Mouse (Mus musculus) E14TG2a.4 (cell line): ENCODE results near the gene Utp14a.

Experiments
- H3K27me3 ChIP-seq: 2 replicates; pipeline ENCODE4 v1.6.1; 2014; ENCODE audit warnings: low read length, control low read depth; ENCODE audit not compliant: insufficient read depth
- H3K36me3 ChIP-seq: 2 replicates; pipeline ENCODE4 v1.6.1; 2014; ENCODE audit warnings: low read length, control low read depth; ENCODE audit not compliant: insufficient read depth
- H3K4me1 ChIP-seq: replicated peaks from 2 replicates; pipeline ENCODE4 v1.6.1; 2014; ENCODE audit warnings: low read depth, low read length, control low read depth
- H3K4me3 ChIP-seq: replicated peaks from 2 replicates; pipeline ENCODE4 v1.5.1; 2014; ENCODE audit warnings: mild to moderate bottlenecking, low read length
- H3K9me3 ChIP-seq: 2 replicates; pipeline ENCODE4 v1.6.1; 2014; ENCODE audit warnings: low read length, control low read depth
- CTCF ChIP-seq: conservative IDR thresholded peaks from 2 replicates; pipeline ENCODE4 v1.5.1; 2014; ENCODE audit warnings: low read length
- NANOG ChIP-seq: IDR thresholded peaks from 2 replicates; pipeline ENCODE4 v1.6.1; 2014; ENCODE audit warnings: borderline replicate concordance, low read length, mixed read lengths
- POU5F1 ChIP-seq: IDR thresholded peaks from 2 replicates; pipeline ENCODE4 v1.6.1; 2014; ENCODE audit warnings: low read length, borderline replicate concordance

The Utp14a gene

DNA sequence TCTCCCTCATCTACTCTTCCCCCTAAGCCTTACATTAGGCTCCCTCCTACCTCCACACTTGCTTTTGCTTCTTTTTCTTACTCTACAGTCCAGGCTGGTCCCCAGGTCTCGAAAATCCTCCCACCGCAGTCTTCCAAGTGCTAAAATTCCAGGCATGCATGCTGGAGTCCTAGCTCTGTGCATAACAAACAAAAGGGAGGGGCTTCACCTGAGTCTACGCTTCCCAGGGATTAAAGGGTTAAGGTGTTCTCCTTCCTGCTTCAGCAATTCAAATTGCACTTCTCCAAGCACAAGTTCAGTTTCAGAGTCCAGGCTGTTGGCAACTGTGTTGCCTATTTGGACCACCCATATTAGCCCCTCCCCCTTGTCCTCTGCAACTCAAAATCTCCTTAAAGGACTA is 34.8 kb downstream of the Utp14a start:
- Histone ChIP-seq H3K36me3 (no peaks in the 10 kb centered on the region), H3K9me3 (no peaks in the 10 kb centered on the region), H3K4me1 (peaks cover 38% of the 10 kb centered on the region), H3K4me3 (no peak overlapping the region), H3K27me3 (peaks cover 15% of the 10 kb centered on the region; the same call in 1 of the 2 replicates)
- no peak for TF ChIP-seq CTCF
- TF ChIP-seq POU5F1, result peak; percentile 82; the same call in 1 of the 2 replicates
- no peak for TF ChIP-seq NANOG

DNA sequence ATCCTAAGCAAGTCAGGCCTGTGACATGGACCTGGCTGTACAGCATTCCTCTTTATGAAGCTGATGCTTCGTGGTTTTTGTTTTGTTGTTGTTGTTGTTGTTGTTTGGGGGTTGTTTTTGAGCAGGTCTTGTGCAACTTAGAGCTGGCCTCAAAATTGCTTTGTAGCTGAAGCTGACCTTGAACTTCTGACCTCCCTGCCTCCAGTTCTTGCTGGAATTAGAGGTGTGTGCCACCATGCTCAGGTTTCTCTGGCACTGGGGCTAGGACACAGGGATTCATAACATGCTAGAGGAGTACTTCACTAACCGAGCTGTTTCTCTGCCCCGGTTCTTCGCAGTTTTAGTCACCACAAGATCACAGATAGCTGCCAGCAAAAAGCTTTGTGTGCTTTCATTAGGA is 48.7 kb downstream of the Utp14a start:
- Histone ChIP-seq H3K36me3 (no peaks in the 10 kb centered on the region), H3K4me1 (peaks cover 27% of the 10 kb centered on the region), H3K4me3 (no peak overlapping the region; the same call in 1 of the 2 replicates), H3K9me3 (peaks cover 4% of the 10 kb centered on the region; the same call in 1 of the 2 replicates), H3K27me3 (no peaks in the 10 kb centered on the region; the same call in 1 of the 2 replicates)
- TF ChIP-seq CTCF (no peak), NANOG (no peak), POU5F1 (no peak)

- TF ChIP-seq NANOG (no peak), CTCF (no peak)
- H3K9me3 ChIP-seq, result peaks cover 4% of the 10 kb centered on the region; the same call in 1 of the 2 replicates
- H3K36me3 ChIP-seq, result no peaks in the 10 kb centered on the region
- H3K27me3 ChIP-seq, result peaks cover 4% of the 10 kb centered on the region; the same call in 1 of the 2 replicates
- peaks cover 52% of the 10 kb centered on the region for H3K4me1 ChIP-seq
- H3K4me3 ChIP-seq, result peak overlapping the region; percentile 60
Observed at GRCm38 (mm10) chrX:48310706-48311517, 54.2 kb downstream of the Utp14a start.

DNA sequence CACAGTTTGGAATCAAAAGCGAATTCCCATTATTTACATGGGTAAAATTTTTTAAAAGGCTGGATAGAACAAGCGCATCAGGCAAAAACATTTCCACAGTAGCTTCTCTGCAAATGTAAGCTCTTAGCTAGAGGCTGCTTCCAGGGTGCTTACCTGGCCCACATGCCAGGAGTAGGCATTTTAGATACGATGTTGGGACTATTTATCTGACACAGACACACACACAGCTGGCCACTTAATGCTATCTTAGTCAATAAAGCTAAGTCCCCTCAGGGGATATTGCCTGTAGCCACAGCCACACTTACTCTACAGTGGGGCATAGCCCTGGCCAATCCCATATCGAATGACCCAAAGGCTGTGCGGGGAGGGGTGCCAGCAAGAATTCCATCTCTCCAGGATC is 55.1 kb downstream of the Utp14a start:
- H3K36me3 ChIP-seq, result no peaks in the 10 kb centered on the region
- H3K4me3 ChIP-seq, result no peak overlapping the region
- TF ChIP-seq CTCF (no peak), POU5F1 (no peak), NANOG (no peak)
- peaks cover 46% of the 10 kb centered on the region for H3K4me1 ChIP-seq
- no peaks in the 10 kb centered on the region for H3K9me3 ChIP-seq
- H3K27me3 ChIP-seq, result peaks cover 6% of the 10 kb centered on the region; the same call in 1 of the 2 replicates

DNA sequence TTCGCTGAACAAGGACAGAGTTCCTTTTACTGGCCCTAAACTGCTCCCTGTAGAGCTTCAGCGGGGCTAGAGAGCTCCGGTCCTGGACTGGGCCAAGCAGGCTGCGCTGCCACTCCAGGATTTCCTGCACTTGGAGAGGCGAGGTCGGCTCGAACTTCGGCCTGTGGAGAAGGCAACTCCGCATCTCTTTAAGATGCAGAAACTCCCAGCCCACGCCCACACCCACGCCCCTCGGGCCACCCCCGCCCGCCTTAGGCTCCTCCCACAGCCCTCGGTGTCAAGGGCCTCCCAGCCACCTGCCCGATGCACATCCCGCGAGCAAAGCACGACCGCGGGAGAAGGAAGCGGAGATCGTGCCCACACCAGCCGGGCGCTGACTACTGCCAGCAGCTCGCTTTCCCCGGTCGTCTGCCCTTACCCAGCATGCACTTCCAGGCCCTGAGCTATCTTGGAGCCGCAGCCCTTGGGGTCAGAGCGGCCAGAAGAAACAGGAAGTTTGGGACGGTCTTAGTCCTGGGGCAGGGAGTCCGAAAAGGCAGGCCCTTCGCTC is 57.9 kb downstream of the Utp14a start:
- H3K4me1 ChIP-seq, result peaks cover 72% of the 10 kb centered on the region
- no peak for TF ChIP-seq CTCF
- no peak for TF ChIP-seq POU5F1
- no peak for TF ChIP-seq NANOG
- peaks cover 16% of the 10 kb centered on the region; the same call in 1 of the 2 replicates for H3K27me3 ChIP-seq
- H3K36me3 ChIP-seq, result no peaks in the 10 kb centered on the region
- peak overlapping the region; percentile 76 for H3K4me3 ChIP-seq
- no peaks in the 10 kb centered on the region for H3K9me3 ChIP-seq

DNA sequence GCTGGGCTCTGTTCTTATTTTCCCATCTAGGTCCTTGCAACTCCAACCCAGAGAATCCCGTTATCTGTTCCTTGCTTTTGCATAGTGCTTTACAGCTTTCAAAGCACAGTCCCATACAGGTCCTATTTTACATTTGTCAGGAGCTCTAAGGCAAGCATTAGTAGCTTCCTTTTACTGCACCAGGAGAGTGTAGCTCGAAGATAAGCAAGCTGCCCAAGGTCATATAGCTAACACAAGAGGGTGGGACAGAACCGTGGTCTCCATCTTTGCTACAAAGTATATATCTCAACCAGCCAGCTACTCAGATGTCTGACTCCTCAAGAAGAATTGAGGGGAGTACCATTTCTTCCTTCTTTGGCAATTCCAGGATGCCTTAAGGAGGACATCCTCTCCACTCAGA is 60.8 kb downstream of the Utp14a start:
- peaks cover 47% of the 10 kb centered on the region for H3K4me1 ChIP-seq
- H3K27me3 ChIP-seq, result peaks cover 13% of the 10 kb centered on the region; the same call in 1 of the 2 replicates
- H3K4me3 ChIP-seq, result no peak overlapping the region
- TF ChIP-seq POU5F1, result no peak
- no peak for TF ChIP-seq CTCF
- TF ChIP-seq NANOG, result no peak
- no peaks in the 10 kb centered on the region for H3K36me3 ChIP-seq
- H3K9me3 ChIP-seq, result no peaks in the 10 kb centered on the region

GRCm38 (mm10) chrX:48318194-48318593 is 61.5 kb downstream of the Utp14a start:
- Histone ChIP-seq H3K27me3 (peaks cover 13% of the 10 kb centered on the region; the same call in 1 of the 2 replicates), H3K4me3 (no peak overlapping the region)
- TF ChIP-seq NANOG (no peak), CTCF (no peak), POU5F1 (no peak)

More at GRCm38 (mm10) chrX:48318194-48318593, 61.5 kb downstream of the Utp14a start:
- Histone ChIP-seq H3K4me1 (peaks cover 41% of the 10 kb centered on the region), H3K9me3 (no peaks in the 10 kb centered on the region), H3K36me3 (no peaks in the 10 kb centered on the region)
